Mouse (Mus musculus) hindbrain, embryonic 14.5 days (tissue): ENCODE results near the gene Nfe2l3. TPM values are rescaled to one million over a fixed set of nuclear protein-coding genes. Genes with fewer than 3 reads are reported as not detected.

Source experiments
- ATAC-seq: fragments of 200-750 bp; cut with Nextera tagmentation; 2 replicates; pipeline ENCODE4 v1.8.0; 2017; ENCODE audit warnings: moderate number of reproducible peaks, mild to moderate bottlenecking, moderate TSS enrichment, moderate library complexity; ENCODE audit not compliant: low FRiP score
- DNase-seq: peaks from one replicate; pipeline ENCODE4 v3.0.0-alpha.2; 2015; ENCODE audit warnings: low spot score
- H3K27ac ChIP-seq: fragments of 300-500 bp; sonication (generic); 2 replicates; pipeline ENCODE4 v1.5.1; 2014; ENCODE audit warnings: mild to moderate bottlenecking, moderate library complexity
- H3K27me3 ChIP-seq: fragments of 300-500 bp; sonication (generic); 2 replicates; pipeline ENCODE4 v1.6.1; 2014; ENCODE audit warnings: mild to moderate bottlenecking, low read length, mixed read lengths; ENCODE audit not compliant: control insufficient read depth, insufficient read depth
- H3K36me3 ChIP-seq: fragments of 300-500 bp; sonication (generic); replicated peaks from 2 replicates; pipeline ENCODE4 v1.6.1; 2014; ENCODE audit not compliant: control insufficient read depth, insufficient read depth
- H3K4me1 ChIP-seq: fragments of 300-500 bp; sonication (generic); replicated peaks from 2 replicates; pipeline ENCODE4 v1.6.1; 2014; ENCODE audit warnings: antibody characterized with exemption, low read length, mixed read lengths; ENCODE audit not compliant: control insufficient read depth, insufficient read depth
- H3K4me2 ChIP-seq: fragments of 300-500 bp; sonication (generic); replicated peaks from 2 replicates; pipeline ENCODE4 v1.6.1; 2014; ENCODE audit warnings: mild to moderate bottlenecking, moderate library complexity
- H3K4me3 ChIP-seq: fragments of 300-500 bp; sonication (generic); replicated peaks from 2 replicates; pipeline ENCODE4 v1.5.1; 2014; ENCODE audit warnings: mild to moderate bottlenecking, low read length
- H3K9ac ChIP-seq: fragments of 300-500 bp; sonication (generic); 2 replicates; pipeline ENCODE4 v1.6.1; 2014
- H3K9me3 ChIP-seq: fragments of 300-500 bp; sonication (generic); 2 replicates; pipeline ENCODE4 v1.6.1; 2016; ENCODE audit warnings: low read length; ENCODE audit not compliant: control insufficient read depth
- WGBS: fragments of 180-500 bp; shearing (Covaris S2); extraction: QIAGEN DNeasy Blood & Tissue Kit; methylation state at CpG from one replicate; pipeline ENCODE4 v1.1.7; 2014; 5-methylcytosine and 5-hydroxymethylcytosine counted together
- polyA plus RNA-seq: library from polyadenylated mRNA; unstranded; fragments of >200 nt; fragmentation: Nextera tagmentation; extraction: Ambion mirVana; gene quantifications from 2 replicates; pipeline ENCODE4 v1.2.1, GENCODE M21; 2014

Gene Nfe2l3
- polyA plus RNA-seq, 1 experiment from 2014 or later, result 6.0 TPM

GRCm38 (mm10) chr6:51399113-51399518, 33.4 kb upstream of the Nfe2l3 start:
- Histone ChIP-seq H3K36me3 (no peaks in the 10 kb centered on the region), H3K9ac (no peak overlapping the region), H3K4me1 (no peaks in the 10 kb centered on the region), H3K4me3 (no peak overlapping the region), H3K4me2 (no peak overlapping the region; the same call in 1 of the 2 replicates), H3K27me3 (no peaks in the 10 kb centered on the region), H3K9me3 (no peaks in the 10 kb centered on the region), H3K27ac (no peak overlapping the region)
- DNase-seq (no peak), ATAC-seq (peak; percentile 37; the same call in 1 of the 2 replicates)
- 11% methylated on average over 6 of the region's 6 CpGs for WGBS

- no peak for DNase-seq
- H3K9me3 ChIP-seq, result no peaks in the 10 kb centered on the region
- no peak overlapping the region for H3K27ac ChIP-seq
- no peak for ATAC-seq
- no peak overlapping the region for H3K9ac ChIP-seq
- no peaks in the 10 kb centered on the region for H3K27me3 ChIP-seq
- no peaks in the 10 kb centered on the region for H3K36me3 ChIP-seq
- no peaks in the 10 kb centered on the region for H3K4me1 ChIP-seq
- no peak overlapping the region for H3K4me2 ChIP-seq
- H3K4me3 ChIP-seq, result no peak overlapping the region
- 67% methylated on average over 6 of the region's 6 CpGs for WGBS
Observed at GRCm38 (mm10) chr6:51401294-51401693, 31.2 kb upstream of the Nfe2l3 start.

- DNase-seq, result no peak
- Histone ChIP-seq H3K27ac (no peak overlapping the region), H3K9me3 (no peaks in the 10 kb centered on the region), H3K4me2 (no peak overlapping the region), H3K27me3 (no peaks in the 10 kb centered on the region), H3K4me3 (no peak overlapping the region), H3K9ac (no peak overlapping the region), H3K4me1 (no peaks in the 10 kb centered on the region), H3K36me3 (no peaks in the 10 kb centered on the region)
- WGBS, result 94% methylated on average over 5 of the region's 5 CpGs
- ATAC-seq, result no peak
Observed at GRCm38 (mm10) chr6:51403598-51403997, 28.9 kb upstream of the Nfe2l3 start.

GRCm38 (mm10) chr6:51404502-51404901, 28.0 kb upstream of the Nfe2l3 start:
- no peak for DNase-seq
- no peaks in the 10 kb centered on the region for H3K4me1 ChIP-seq
- H3K27me3 ChIP-seq, result no peaks in the 10 kb centered on the region
- no peak overlapping the region for H3K27ac ChIP-seq
- no peak for ATAC-seq
- no peaks in the 10 kb centered on the region for H3K36me3 ChIP-seq
- H3K9me3 ChIP-seq, result no peaks in the 10 kb centered on the region
- no peak overlapping the region for H3K9ac ChIP-seq
- WGBS, result 86% methylated on average over 4 of the region's 4 CpGs
- H3K4me3 ChIP-seq, result no peak overlapping the region
- H3K4me2 ChIP-seq, result no peak overlapping the region

- no peaks in the 10 kb centered on the region for H3K36me3 ChIP-seq
- no peak overlapping the region for H3K9ac ChIP-seq
- no peaks in the 10 kb centered on the region for H3K27me3 ChIP-seq
- H3K4me1 ChIP-seq, result no peaks in the 10 kb centered on the region
- no peak overlapping the region for H3K4me3 ChIP-seq
- ATAC-seq, result no peak
- WGBS, result 75% methylated on average over 1 of the region's 1 CpGs
- no peak overlapping the region for H3K27ac ChIP-seq
- no peak overlapping the region for H3K4me2 ChIP-seq
- no peak for DNase-seq
- no peaks in the 10 kb centered on the region for H3K9me3 ChIP-seq
Observed at GRCm38 (mm10) chr6:51416433-51416832, 16.0 kb upstream of the Nfe2l3 start.

GRCm38 (mm10) chr6:51417306-51417936, 15.0 kb upstream of the Nfe2l3 start:
- Histone ChIP-seq H3K4me1 (no peaks in the 10 kb centered on the region), H3K27me3 (no peaks in the 10 kb centered on the region), H3K4me2 (no peak overlapping the region), H3K9me3 (no peaks in the 10 kb centered on the region), H3K36me3 (no peaks in the 10 kb centered on the region), H3K27ac (no peak overlapping the region), H3K9ac (no peak overlapping the region), H3K4me3 (no peak overlapping the region)
- no peak for DNase-seq
- 95% methylated on average over 4 of the region's 4 CpGs for WGBS
- ATAC-seq, result no peak

- no peaks in the 10 kb centered on the region for H3K36me3 ChIP-seq
- H3K4me3 ChIP-seq, result no peak overlapping the region
- no peaks in the 10 kb centered on the region for H3K27me3 ChIP-seq
- no peaks in the 10 kb centered on the region for H3K9me3 ChIP-seq
- no peaks in the 10 kb centered on the region for H3K4me1 ChIP-seq
- DNase-seq, result no peak
- 52% methylated on average over 11 of the region's 11 CpGs for WGBS
- no peak overlapping the region for H3K9ac ChIP-seq
- no peak for ATAC-seq
- no peak overlapping the region for H3K27ac ChIP-seq
- no peak overlapping the region for H3K4me2 ChIP-seq
Observed at GRCm38 (mm10) chr6:51423466-51424122, 8.9 kb upstream of the Nfe2l3 start.

GRCm38 (mm10) chr6:51424537-51424936, 7.9 kb upstream of the Nfe2l3 start:
- H3K9ac ChIP-seq, result no peak overlapping the region
- H3K4me1 ChIP-seq, result no peaks in the 10 kb centered on the region
- no peaks in the 10 kb centered on the region for H3K27me3 ChIP-seq
- no peak overlapping the region for H3K4me3 ChIP-seq
- DNase-seq (no peak), ATAC-seq (no peak)
- WGBS, result 90% methylated on average over 2 of the region's 2 CpGs
- no peak overlapping the region for H3K27ac ChIP-seq
- H3K36me3 ChIP-seq, result no peaks in the 10 kb centered on the region
- H3K4me2 ChIP-seq, result no peak overlapping the region
- no peaks in the 10 kb centered on the region for H3K9me3 ChIP-seq

GRCm38 (mm10) chr6:51434270-51434669, 1.8 kb downstream of the Nfe2l3 start:
- 36% methylated on average over 7 of the region's 7 CpGs for WGBS
- no peaks in the 10 kb centered on the region for H3K9me3 ChIP-seq
- H3K4me2 ChIP-seq, result peak overlapping the region; percentile 87
- H3K27ac ChIP-seq, result no peak overlapping the region
- H3K9ac ChIP-seq, result no peak overlapping the region; the same call in 1 of the 2 replicates
- H3K36me3 ChIP-seq, result no peaks in the 10 kb centered on the region
- 0 out of 2 replicates have a peak, but pooled peaks cover 11% of the 10 kb centered on the region for H3K4me1 ChIP-seq
- ATAC-seq, result no peak
- DNase-seq, result no peak
- peak overlapping the region; percentile 68 for H3K4me3 ChIP-seq
- H3K27me3 ChIP-seq, result peaks cover 19% of the 10 kb centered on the region
